Mouse (Mus musculus) ovary, postnatal 14 days (tissue): ENCODE data around the gene Vcan.
A peak's percentile ranks its signal among the peaks of the same experiment; 100 is the strongest.
"Not testable (repeated sequence)": the region's sequence is repeated elsewhere in the genome, so short reads cannot be mapped to it uniquely, and the experiment has no call there.

Source experiments
- DNase-seq: peaks from one replicate; pipeline ENCODE4 v3.0.0; 2022; ENCODE audit warnings: low spot score

Vcan gene

DNA sequence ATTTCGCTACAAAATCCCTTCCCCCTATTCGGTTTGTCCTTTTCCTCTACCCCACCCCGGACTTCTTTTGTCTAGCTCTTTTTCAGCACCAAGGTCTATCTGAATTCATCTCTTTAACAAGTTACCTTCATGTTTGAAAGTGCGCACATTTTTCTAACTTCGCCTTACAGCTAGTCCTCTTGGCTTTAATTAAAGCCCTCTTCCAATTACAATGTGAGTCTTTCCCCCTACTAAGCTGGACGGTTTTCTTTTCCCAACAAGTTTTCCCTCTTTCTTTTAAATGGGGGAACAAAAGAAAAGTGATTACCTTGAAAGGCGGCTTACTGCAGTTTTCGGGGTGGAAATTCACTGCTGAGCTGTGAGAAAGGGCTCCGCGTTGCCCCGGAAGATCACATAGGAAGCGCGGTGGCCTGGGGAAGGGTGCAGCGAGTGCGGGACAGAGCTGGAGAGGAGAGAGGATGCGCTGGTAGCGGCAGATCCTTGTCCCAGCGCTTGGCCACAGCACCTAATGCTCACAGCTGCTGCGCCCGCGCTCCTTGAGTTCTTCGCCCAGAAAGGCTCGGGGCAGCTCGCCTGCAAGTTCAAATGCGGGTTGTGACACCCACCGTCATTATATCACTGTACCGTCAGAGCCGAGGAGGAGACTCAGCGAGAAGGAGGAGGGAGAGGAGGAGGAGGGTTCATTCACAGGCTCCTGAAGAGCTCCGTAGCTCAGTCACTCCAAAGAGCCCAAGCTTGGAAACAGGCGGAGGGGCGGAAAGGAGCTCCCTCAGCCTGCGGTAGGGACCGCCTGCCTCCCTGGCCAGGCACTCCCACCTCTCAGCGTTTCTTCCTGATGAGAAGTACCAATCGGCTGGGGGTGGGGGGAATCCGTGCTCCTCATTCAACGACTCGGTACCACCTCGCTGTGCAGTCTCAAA, at the start of gene Vcan:
Gene Vcan (minus strand): TSS at position 744 of the 920 bp plus-strand sequence.
- peak; percentile 17 for DNase-seq

DNA sequence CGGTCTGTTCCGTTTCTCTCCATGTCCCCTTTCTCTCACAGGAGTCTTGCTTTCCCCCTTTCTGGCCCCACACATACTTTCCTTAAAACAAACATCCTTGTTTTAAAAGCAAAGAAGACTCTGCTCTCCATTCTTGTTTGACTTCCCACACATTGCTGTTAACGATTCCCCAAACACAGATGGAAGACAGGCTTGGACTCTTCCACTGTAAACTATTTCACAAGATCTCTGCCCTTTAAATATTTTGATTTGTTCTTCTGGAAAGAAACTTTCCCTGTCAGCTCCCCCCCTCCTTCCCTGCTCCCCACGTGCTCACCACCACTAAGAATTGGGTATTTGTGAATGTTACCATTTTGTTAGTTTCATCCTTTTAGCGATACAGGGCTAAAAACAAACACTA, 49.2 kb upstream of the Vcan start:
- DNase-seq, result no peak

DNA sequence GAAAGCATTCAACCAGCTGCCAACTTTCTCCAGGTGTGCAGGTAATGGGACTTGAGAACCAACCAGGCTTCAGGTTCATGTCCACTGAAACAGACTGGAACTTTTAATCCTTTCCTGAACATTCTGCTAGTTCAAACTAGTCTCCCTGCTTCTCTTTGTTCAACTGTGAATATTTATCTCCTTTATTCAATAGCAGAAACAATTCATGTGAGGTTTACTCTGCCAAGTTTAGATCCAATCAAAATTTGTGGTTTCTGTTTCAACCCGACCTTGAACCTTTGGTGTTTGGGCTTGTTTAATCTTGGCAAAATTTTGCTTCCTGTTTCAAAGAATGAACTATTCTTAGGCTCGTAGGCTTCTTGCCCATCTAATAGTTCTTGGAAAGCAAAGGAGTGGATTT, 40.6 kb upstream of the Vcan start:
- DNase-seq, result no peak

DNA sequence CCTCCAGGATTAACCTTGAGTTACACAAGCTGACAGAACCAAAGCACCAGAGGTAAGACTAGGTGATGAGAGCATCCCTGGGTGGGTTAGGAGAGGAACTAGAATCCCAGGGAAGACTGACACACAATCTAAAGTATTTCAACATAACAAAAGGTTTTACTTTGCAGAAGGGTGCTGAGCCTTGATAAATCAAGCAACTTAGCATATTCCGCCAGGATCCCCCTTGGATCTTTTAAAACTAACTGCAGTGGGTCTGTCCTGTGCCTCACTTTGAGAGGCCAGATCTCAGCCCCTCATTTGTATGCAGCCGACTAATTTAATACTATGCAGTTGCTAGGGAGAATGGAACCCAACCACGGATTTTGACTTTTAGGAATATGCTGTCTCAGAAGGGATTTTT, 38.0 kb upstream of the Vcan start:
- no peak for DNase-seq

DNA sequence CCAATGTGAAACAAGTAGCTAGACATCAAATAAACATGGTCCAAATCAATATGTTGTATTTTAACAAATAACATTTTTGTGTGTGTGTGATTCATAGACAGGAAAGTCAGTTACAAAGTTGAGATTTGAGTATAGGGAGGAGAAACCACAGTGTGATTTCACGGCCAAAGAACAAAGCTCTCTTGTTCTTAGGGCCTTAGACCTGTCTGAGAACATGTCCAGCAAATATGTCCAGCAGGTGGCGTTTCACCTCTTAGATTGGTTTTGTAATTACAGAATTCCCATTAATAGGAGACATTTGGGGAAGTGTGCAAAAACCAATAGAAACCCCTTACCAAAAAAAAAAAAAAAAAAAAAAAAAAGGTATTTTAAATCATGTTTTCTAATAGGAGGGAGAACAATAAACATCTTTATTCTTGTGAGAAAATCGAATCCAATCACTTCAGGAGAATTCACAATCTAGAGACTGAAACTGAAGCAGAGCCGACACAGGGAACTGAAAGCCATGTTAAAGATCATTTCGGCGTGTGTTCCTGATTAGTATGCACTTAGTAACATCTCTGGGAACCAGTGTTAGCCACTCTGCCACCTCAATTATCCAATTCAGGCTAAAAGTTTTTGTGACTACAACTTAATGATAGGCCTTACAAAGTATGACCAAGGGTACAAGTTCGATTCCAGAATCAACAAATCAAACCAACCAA, 37.1 kb upstream of the Vcan start:
- peak; percentile 57 for DNase-seq

DNA sequence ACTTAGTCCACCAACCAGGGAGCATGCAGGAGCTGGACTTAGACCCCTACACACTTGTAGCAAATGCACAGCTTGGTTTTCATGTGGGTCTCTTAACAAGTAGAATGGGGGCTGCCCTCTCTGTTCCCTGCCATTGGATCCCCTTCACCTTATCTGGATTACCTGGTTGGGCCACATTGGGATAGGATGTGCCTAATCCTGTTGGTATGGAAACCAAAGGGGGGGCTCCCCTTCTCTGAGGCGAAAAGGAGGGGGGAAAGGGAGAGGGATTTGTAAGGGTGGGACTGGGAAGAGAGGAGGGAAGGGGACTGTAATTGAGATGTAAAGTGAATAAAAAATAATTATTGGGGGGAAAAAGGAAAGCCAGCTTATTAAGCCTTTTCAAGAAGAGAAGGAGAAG, 35.5 kb upstream of the Vcan start:
- no peak for DNase-seq

DNA sequence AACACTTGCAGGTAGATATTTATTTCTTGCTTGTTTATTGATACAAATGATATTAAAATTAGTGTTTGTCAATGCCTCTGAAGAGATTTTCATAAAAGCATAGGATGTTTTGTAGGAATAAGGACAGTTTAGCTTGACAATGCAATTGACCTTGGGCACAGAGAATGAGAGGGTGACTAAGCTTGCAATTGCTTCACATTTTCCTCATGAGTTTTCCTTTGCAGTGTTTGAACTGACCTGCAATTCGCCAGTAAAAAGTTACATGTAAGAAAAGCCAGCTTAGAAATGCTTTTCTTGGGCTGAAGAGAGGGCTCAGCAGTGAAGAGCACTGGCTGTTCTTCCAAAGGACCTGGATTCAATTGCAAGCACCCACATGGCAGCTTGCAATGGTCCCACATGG, 34.8 kb upstream of the Vcan start:
- DNase-seq, result no peak

DNA sequence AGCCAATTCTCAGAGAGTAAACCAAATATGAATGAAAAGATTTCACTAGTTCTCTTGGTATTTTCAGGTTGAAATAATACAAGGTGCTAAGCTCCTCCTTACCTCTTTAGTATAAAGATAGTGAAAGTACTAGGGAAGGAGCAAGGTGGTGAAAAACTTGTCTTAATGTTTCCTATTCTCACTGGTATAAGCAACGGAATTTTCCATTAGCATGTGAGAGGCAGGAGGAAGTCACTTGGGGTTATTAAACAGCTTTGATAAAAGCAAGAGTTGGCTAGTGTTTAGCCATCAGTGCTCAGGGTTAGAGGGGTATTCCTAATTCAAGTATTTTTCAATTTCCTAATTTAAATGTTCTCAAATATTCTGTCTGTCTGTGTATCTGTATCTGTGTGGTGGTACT, 24.2 kb upstream of the Vcan start:
- DNase-seq, result no peak

DNA sequence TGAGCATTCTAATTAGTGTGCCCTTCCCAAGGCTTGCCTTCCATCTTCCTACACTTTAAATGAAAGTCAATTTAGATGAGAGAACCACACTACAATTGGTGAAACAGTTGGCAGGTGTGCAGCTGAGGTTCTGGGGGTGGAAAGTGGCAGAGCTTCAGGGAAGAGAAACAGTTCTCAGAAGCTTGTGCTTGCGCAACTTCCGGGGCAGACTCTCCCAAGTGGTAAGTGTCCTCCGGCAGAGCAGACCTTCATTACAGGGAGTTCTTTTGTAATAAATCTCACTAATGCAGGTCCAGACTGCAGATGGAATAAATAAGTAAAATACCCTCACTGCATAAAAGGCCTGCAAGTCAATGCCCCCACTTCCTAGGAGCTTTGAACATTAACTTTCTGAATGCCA, 23.7 kb upstream of the Vcan start:
- no peak for DNase-seq

DNA sequence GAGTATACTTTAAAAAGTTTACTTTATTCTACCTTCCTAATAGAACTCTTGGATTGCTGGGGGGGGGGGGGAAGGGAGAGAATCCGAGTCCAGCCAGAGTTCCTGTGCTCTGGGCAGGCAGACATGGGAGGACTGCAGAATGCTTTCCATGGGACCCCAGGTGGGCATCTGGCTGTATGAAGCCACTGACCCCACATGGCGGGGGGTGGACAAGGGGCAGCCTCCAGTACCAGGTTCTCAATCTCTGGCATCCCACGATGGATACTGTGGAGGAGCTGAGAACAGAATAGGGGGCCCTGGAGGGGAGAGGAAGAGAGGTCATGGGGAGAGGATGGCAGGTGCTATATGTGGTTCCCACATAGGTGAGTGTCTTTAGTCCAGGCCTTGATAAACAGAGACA, 20.0 kb upstream of the Vcan start:
- DNase-seq, result no peak

DNA sequence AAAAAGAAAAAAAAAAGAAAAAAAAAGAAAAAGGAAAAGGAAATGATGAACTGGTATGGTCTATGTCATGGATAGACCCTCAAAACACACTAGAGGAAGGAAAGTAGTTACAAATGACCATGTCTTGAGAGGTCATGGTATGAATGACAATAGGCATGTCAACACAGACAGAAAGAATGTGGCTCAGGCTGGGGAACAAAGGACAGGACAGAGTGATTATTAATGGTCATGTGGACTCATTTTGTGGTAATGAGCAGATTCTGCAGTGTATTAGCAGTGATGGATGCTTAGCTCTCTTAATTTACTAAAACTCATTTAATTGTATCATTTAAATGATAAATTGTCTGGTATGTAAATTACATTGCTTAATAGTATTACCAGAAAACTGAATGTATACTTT, 14.0 kb upstream of the Vcan start:
- no peak for DNase-seq

DNA sequence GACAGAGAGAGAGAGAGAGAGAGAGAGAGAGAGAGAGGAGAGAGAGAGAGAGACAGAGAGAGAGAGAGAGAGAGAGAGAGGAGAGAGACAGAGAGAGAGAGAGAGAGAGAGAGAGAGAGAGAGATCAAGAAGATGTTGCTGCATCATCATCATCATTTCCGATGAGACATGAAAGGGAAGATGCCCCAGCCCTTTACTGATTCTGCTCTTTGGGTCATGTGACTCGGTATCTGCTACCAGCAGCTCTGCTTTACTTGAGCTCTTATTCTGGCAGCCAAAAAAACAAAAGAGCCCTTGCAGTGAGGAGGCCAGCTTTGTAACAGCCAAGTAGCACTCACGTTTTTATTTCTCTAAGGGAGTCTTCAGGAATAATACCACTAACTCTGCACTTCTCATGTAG, 8.3 kb upstream of the Vcan start:
- not testable (repeated sequence) for DNase-seq

DNA sequence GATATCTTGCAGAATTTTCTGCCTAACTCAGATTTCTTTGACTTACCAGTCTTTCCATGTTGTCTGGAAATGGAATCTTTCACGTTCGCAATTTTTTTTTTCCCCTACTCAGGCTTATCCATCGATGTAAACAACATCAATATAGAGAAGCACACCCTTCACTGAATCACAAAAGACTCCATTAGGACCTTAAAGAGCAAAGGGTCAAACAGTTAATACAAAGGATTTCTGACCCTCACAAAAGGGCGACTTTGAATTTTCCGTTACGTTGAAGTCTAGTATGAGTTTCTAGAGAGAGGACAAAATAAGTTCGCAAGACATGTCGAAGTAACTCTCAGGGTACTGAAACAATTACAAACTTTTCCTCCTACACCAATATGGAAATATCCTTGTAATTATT, 892 bp upstream of the Vcan start:
- no peak for DNase-seq

DNA sequence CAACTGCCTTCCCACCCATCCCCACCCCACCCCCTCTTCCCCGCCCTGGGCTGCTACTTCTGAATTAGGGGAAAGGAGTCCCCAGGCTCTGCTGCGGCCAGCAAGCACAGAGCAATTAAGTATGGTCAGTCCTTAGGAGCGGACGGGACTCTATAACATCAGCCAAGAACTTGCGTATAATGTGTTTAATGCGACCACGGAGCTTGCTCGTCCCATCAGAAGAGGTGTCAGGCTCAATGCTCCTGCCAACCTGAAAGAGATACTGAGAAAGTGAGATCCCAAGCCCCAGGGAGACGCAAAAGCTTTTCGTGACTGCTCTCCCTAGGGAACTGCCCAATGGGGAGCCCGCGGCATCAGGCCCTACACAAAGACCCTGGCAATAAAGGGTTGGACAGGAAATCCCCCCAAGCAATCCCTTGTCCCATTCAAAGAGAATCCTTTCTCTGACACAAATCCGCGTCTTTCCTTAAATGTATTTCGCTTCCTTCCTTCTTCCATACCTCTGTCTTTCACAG, 434 bp upstream of the Vcan start:
- DNase-seq, result no peak

DNA sequence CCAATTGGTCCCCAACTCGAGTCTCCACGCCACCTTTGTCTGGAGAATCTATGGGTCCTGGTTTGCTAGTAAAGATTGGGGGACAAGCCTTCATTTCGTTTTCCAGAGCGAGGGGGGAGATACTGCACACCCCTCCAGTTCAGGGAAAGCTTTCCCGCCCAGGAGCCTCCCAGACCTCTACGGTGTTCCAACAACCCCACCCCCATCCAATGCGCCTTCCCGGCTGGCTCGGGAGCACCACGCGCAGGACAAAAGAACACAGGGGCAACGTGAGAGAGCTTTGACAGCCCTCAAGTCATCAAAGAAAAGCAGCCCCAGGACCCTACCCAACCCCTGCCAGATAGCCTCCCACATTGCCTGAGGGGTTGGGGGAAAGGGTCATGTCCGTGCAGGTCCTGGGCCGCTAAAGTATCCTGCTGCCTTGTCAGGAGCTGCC, 1.2 kb downstream of the Vcan start:
- DNase-seq, result no peak

DNA sequence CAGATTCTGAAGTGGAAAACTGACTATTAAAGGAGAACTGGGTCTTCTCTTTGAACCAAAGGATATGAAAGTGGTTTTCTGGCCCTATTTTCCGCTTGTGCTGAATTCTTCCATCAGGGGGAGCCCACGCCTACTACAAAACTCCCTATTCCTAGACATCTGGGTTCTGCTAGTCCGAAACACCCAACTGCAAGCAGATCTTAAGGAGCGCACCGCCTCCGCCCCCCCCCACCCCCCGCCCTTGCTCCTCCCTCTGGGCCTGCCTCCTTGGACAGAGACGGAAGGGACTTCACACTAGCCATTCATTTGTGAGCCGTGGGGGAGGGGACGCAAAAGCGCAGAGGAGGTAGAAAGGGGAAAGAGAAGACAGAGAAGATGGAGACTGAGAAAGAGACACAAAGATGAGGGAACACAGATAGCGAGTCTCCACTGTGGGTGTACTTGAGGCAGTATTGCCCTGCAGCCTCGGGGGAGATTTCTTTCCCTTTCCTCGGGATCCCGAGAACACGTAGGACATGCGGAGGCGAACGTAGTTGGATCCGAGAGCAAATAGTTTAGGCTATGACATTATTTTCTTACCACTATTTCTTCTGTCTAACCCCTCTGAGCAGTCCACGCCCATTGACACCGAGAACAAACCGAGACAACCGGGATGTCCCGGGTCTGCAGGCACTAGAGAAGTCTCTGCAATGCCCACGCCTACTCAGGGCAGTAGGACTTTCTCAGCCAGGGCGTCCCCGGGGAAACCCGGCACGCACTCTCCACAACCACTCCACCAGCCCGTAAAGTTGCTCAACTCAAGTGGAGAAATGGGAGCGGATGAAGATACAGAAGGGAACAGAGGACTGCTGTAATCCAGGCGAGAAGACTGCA, 1.8 kb downstream of the Vcan start:
- DNase-seq, result peak; percentile 58

DNA sequence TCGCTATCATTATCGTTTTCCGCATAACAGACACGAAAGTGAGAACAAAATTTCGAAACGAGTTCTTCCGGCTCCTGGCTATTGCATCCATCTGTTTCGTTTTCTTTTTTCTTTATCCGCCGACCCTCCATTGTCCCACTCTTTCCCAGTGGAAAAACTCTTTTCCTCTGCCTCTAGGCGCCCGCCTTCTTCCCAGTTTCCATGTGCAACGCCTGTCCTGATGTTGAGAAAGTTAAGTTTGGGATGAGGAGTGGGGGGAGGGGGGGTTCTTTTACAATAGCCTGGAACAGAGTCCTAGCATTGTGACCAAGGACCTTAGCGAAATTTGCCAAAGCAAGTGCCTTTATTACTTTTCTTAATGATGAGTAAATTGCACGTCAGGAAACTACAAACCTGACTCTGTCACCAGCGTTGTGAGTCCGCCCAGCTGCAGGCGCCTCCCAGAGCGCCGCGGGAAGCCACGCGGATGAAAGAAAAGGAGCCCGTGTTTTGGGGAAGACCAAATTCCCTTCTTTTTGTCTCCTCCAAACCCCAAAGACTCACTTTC, 2.5 kb downstream of the Vcan start:
- DNase-seq, result no peak

DNA sequence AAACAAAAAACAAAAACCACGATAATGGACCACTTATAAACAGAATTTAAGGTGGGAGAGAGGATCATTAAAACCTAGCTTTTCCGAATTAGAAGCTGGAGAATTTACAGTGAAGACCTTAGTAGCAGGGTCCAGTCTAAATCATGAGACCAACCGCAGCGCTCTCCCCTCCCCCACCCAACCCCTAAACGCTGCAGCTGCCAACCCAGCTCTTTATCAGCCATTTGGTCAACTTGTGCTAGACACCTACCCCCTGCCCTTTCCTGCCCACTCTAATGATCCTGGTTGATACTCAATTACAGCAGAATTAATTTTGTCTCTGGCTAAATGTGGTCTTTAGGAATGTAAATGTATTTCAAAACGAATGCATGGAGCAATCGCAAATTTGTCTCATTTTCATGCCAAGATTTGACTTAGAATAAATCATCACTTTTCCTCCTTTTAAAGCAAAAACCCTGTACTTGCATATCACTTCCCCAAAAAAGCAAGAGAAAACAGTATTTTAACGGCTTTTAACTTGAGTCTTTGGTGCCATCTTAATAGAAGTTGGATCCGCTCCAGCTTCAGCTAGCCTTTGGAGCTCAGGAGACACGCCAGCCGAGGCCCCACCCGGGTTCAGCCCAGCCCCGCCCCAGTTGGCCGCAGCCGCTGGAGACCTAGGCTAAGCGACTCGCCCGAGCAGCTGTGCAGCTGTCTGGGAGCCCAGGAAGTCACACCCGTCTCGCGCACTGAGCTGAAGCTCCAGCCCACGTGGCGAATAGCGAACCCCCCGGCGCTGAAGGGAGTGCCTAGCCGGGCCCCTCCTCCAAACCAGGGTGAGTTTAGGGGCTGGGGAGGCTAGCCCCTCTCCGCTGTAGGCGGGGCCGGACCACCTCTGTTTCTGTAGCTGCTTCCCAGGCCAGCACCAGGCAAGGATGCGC, 3.3 kb downstream of the Vcan start:
- DNase-seq, result peak; percentile 60

DNA sequence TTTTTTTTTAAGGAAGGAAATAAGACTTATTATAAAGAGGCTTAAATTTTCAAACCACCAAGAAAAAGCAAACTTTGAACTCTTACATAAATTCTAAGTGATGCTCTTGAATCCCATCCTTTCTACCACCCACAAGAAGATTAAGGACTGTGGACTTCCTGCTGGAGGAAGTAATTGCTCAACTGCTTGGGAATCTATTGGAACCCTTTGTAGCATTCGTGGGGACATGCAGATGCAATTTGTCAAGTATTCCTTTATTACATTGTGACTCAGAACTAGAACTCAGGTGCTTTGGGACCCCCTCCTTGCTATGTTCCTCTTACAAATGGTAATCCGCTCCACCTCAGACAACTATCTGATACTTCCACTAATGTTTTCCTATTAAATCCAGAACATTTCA, 4.0 kb downstream of the Vcan start:
- no peak for DNase-seq

DNA sequence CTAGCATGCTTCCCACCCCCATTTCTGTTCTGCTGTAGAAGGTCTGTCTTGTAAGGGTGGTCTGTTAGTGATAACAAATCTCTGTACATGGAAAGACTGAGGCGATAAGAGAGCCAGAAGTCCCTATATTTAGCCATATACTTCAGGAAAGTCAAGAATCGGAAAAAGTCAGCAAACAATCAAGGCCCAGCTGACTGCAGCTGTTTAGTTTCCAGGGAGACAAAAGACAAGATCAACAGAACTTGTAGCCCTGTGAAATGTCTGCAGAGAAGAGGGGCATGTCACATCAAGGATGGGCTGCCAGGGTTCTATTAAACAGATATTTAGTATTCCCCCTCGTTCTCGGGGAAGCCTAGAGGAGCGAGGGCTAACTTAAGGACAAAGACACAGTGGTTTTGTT, 7.2 kb downstream of the Vcan start:
- DNase-seq, result no peak

DNA sequence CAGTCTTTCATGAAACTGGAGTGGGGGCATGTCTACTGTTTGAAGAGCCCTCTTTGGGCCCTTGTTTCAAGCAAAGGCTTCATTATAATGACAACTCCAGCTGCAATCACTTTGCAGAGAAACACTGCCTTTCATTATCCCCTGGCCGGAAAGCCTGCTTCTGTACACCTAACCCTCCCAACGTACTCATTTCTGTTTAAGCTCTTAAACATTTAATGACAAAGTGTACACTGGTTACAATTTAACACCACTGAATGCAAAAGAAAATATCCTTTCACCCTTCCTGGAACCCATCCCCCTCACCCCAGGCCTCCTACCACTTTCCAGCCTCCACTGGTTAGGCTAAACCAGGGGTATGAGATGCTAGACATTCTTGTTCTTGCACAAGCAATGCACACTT, 15.8 kb downstream of the Vcan start:
- DNase-seq, result no peak
